Mouse (Mus musculus) mesoderm, embryonic 11.5 days (tissue): ENCODE measurements around the gene Itga2.

Experiments used
- DNase-seq: peaks from one replicate; pipeline ENCODE4 v3.0.0-alpha.2; 2012; ENCODE audit warnings: low read depth, low spot score

Itga2 gene

DNA sequence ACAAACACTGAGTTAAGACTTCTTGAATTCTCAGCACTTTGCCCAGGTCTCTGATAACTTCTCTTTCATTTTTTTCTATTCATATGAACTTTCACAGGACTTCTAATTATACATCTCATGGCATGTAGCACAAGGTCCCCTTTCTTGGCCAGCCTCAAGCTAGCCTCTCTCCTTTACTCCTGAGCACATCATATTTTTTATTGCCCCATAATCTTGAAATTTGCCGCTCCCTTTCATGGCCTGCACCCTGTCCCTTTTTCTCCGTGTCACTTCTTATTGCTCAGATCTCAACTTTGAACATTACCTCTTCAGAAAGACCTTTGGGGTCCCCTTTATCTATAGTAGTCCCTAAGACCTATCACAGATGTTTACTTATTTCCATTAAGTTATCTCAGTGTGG is 109.0 kb downstream of the Itga2 start:
- DNase-seq = no peak

- peak; percentile 10 for DNase-seq
Measured at GRCm38 (mm10) chr13:114818513-114818912, 113.4 kb downstream of the Itga2 start.

DNA sequence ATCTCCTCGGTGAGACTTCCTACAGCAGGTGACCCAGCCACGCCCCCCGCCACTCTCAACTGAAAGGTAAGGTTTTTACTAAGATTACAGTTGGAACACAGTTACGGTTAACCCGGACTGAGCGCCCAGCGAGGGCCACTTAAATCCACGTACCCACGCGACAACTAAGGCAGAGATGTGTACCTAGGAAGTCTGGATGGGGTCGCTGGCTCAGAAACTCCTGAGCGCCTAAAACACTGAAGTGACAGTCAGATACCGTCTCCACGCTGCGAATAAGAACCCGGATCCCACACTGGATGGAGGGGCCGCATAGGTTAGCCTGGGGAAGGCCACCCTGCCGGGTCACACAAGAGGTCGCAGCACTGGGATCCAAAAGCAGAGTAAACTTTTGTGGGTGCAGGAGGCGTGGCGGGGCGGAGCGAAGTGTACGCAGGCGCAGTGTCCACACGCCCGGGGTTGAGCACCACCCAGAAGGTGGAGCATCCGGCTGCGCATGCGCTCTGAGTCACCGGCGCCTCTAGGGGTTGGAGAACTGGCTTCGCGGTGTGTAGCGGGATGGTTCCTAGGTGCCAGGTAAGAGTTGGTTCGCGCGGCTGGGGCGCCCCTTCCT is 114.0 kb downstream of the Itga2 start, which contains the start of gene Mocs2:
Gene Mocs2 (plus strand): TSS at position 486 of the 610 bp plus-strand sequence.
- peak; percentile 95 for DNase-seq

DNA sequence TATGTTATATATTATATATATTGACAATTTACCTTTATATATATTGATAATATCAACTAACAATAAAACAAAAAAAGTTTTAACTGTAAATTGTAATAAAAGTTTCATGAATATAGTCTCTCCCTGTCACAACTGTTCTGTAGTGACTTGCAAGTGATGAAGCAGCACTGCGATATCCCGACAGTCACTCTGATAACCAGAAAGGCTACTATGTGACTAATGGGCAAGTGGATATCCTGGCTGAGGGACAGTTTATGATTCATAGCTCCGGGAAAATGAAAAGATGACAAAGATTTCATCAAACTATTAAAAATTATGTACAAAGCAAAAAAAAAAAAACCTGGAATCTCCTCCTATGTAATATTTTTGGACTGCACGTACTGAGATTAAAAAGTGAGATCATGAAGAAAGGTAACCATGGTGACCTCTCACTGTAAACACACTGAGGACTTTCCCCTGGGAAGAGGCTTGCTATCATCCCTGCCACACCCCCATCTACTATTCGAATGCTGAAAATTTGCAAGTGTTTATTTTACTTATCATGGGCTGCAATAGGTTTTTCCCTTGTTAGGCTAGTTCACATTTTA is 122.2 kb downstream of the Itga2 start:
- no peak for DNase-seq

GRCm38 (mm10) chr13:114802971-114803370 is 128.9 kb downstream of the Itga2 start:
- no peak for DNase-seq

- no peak for DNase-seq
Measured at GRCm38 (mm10) chr13:114801857-114802256, 130.0 kb downstream of the Itga2 start.

GRCm38 (mm10) chr13:114793250-114794030 is 138.5 kb downstream of the Itga2 start:
- peak; percentile 55 for DNase-seq

- DNase-seq = no peak
Measured at GRCm38 (mm10) chr13:114791511-114791910, 140.4 kb downstream of the Itga2 start.
